Mouse (Mus musculus) liver, postnatal 0 days (tissue): ENCODE measurements at regions not wholly inside any gene's neighbourhood (a gene's known extent, or its start where the extent isn't known, plus 50 kb on each side); places are given as distances from the start of the nearest gene placed in this dataset.

Experiments
- CTCF ChIP-seq: sonication (generic); IDR thresholded peaks from 2 replicates; pipeline ENCODE4 v1.5.1; 2016; ENCODE audit warnings: antibody characterized with exemption, low read depth
- EP300 ChIP-seq: IDR thresholded peaks from 2 replicates; pipeline ENCODE4 v1.6.1; 2016; ENCODE audit warnings: antibody characterized with exemption, low read depth, mild to moderate bottlenecking

GRCm38 (mm10) chr16:7555911-7556310 is 869.0 kb downstream of the Tmem114 start:
- TF ChIP-seq CTCF: no peak
- TF ChIP-seq EP300: no peak
